In genomic region chr11:11907703-11908413, GRCm38 (mm10) we compare ENCODE assay signal across 11 mouse cellular contexts. TPM values are rescaled to one million over a fixed set of nuclear protein-coding genes. Genes with fewer than 3 reads are reported as not detected.
DNase-seq lines count a peak whose midpoint lies in the region; ATAC-seq lines count a peak whose summit lies in the region.
"Had no signal": no experiment of that assay in that cellular context is flagged by ENCODE, and none has a peak within 500 bp of the region (broad histone marks: within the 10 kb centered on the region; RNA-seq: fewer than 3 reads in every experiment).

No protein-coding gene starts in this region.

- peak overlapping the region; percentile 50; the same call in 1 of the 2 replicates for H3K27ac ChIP-seq in limb, embryonic 12.5 days
- H3K27ac ChIP-seq in limb, embryonic 10.5 days: no peak overlapping the region
- H3K27ac ChIP-seq in embryonic facial prominence, embryonic 10.5 days (replicated peaks): peak overlapping the region; percentile 26; the same call in 1 of the 2 replicates
- peak overlapping the region; percentile 24; the same call in 1 of the 2 replicates for H3K27ac ChIP-seq in heart, embryonic 13.5 days (replicated peaks)
- H3K27ac ChIP-seq in stomach, embryonic 15.5 days: peak overlapping the region; percentile 31
- H3K27ac ChIP-seq in kidney, embryonic 15.5 days: no peak overlapping the region
- H3K27ac ChIP-seq: hindbrain, embryonic 13.5 days had no signal

- 0 out of 2 replicates have a peak, but pooled peaks have one; percentile 42 for ATAC-seq in limb, embryonic 12.5 days (ENCODE audit: insufficient number of reproducible peaks, insufficient read depth, low FRiP score, low TSS enrichment, low read depth)
- ATAC-seq in heart, embryonic 13.5 days (ENCODE audit: extremely low read depth, insufficient number of reproducible peaks, low FRiP score, low TSS enrichment): no peak
- ATAC-seq in stomach, embryonic 15.5 days (ENCODE audit: insufficient read depth, low FRiP score, low read depth): no peak
- no peak for ATAC-seq in kidney, embryonic 15.5 days (replicated peaks; ENCODE audit: low FRiP score)
- ATAC-seq: forebrain, embryonic 14.5 days had no signal

- H3K4me2 ChIP-seq in limb, embryonic 12.5 days: no peak overlapping the region
- H3K4me2 ChIP-seq in heart, embryonic 13.5 days: no peak overlapping the region
- H3K4me2 ChIP-seq in stomach, embryonic 15.5 days: no peak overlapping the region
- no peak overlapping the region for H3K4me2 ChIP-seq in kidney, embryonic 15.5 days
- H3K4me2 ChIP-seq: hindbrain, embryonic 13.5 days had no signal

- 0 out of 2 replicates have a peak, but pooled peaks cover 6% of the 10 kb centered on the region for H3K4me1 ChIP-seq in limb, embryonic 12.5 days (replicated peaks)
- no peaks in the 10 kb centered on the region for H3K4me1 ChIP-seq in limb, embryonic 10.5 days
- H3K4me1 ChIP-seq in embryonic facial prominence, embryonic 10.5 days: peaks cover 8% of the 10 kb centered on the region; the same call in 1 of the 2 replicates
- peaks cover 8% of the 10 kb centered on the region; the same call in 1 of the 2 replicates for H3K4me1 ChIP-seq in heart, embryonic 13.5 days
- no peaks in the 10 kb centered on the region for H3K4me1 ChIP-seq in stomach, embryonic 15.5 days
- no peaks in the 10 kb centered on the region for H3K4me1 ChIP-seq in kidney, embryonic 15.5 days
- H3K4me1 ChIP-seq: hindbrain, embryonic 13.5 days had no signal

- DNase-seq in limb, embryonic 10.5 days (ENCODE audit: low spot score): no peak
- no peak for DNase-seq in embryonic facial prominence, embryonic 10.5 days (ENCODE audit: low spot score)
- DNase-seq in frontal cortex, postnatal 10 days (ENCODE audit: low spot score in 2 of 2): no peak
- DNase-seq: cerebellum, postnatal 10 days; kidney, postnatal 25 days had no signal

- H3K4me3 ChIP-seq in limb, embryonic 12.5 days (replicated peaks): no peak overlapping the region
- no peak overlapping the region for H3K4me3 ChIP-seq in limb, embryonic 10.5 days
- no peak overlapping the region for H3K4me3 ChIP-seq in embryonic facial prominence, embryonic 10.5 days
- H3K4me3 ChIP-seq in heart, embryonic 13.5 days: no peak overlapping the region
- no peak overlapping the region for H3K4me3 ChIP-seq in stomach, embryonic 15.5 days (replicated peaks)
- H3K4me3 ChIP-seq in kidney, embryonic 15.5 days (replicated peaks): no peak overlapping the region
- H3K4me3 ChIP-seq: hindbrain, embryonic 13.5 days had no signal

- 43% methylated on average over 7 of the region's 7 CpGs for WGBS in limb, embryonic 12.5 days
- WGBS in limb, embryonic 10.5 days: 52% methylated on average over 7 of the region's 7 CpGs
- WGBS in embryonic facial prominence, embryonic 10.5 days: 61% methylated on average over 7 of the region's 7 CpGs
- WGBS in heart, embryonic 13.5 days: 51% methylated on average over 7 of the region's 7 CpGs
- 35% methylated on average over 7 of the region's 7 CpGs for WGBS in stomach, embryonic 15.5 days
- WGBS in kidney, embryonic 15.5 days: 40% methylated on average over 7 of the region's 7 CpGs

- no peaks in the 10 kb centered on the region for H3K27me3 ChIP-seq in limb, embryonic 12.5 days
- H3K27me3 ChIP-seq in limb, embryonic 10.5 days (ENCODE audit: low read depth, poor library complexity, severe bottlenecking): no peaks in the 10 kb centered on the region
- H3K27me3 ChIP-seq in embryonic facial prominence, embryonic 10.5 days (replicated peaks; ENCODE audit: low read depth, poor library complexity, severe bottlenecking): no peaks in the 10 kb centered on the region
- H3K27me3 ChIP-seq in heart, embryonic 13.5 days (replicated peaks): no peaks in the 10 kb centered on the region
- no peaks in the 10 kb centered on the region for H3K27me3 ChIP-seq in stomach, embryonic 15.5 days (replicated peaks)
- no peaks in the 10 kb centered on the region for H3K27me3 ChIP-seq in kidney, embryonic 15.5 days
- H3K27me3 ChIP-seq: hindbrain, embryonic 13.5 days had no signal

- no peak overlapping the region for H3K9ac ChIP-seq in limb, embryonic 12.5 days (replicated peaks)
- H3K9ac ChIP-seq in heart, embryonic 13.5 days: 0 out of 2 replicates have a peak overlapping the region, but pooled peaks have one; percentile 10
- no peak overlapping the region for H3K9ac ChIP-seq in stomach, embryonic 15.5 days
- H3K9ac ChIP-seq in kidney, embryonic 15.5 days: no peak overlapping the region
- H3K9ac ChIP-seq: hindbrain, embryonic 13.5 days had no signal

- H3K36me3 ChIP-seq in limb, embryonic 12.5 days: no peaks in the 10 kb centered on the region
- no peaks in the 10 kb centered on the region for H3K36me3 ChIP-seq in limb, embryonic 10.5 days
- no peaks in the 10 kb centered on the region for H3K36me3 ChIP-seq in embryonic facial prominence, embryonic 10.5 days (replicated peaks)
- H3K36me3 ChIP-seq in heart, embryonic 13.5 days: no peaks in the 10 kb centered on the region
- H3K36me3 ChIP-seq in stomach, embryonic 15.5 days: no peaks in the 10 kb centered on the region
- H3K36me3 ChIP-seq in kidney, embryonic 15.5 days: no peaks in the 10 kb centered on the region
- H3K36me3 ChIP-seq: hindbrain, embryonic 13.5 days had no signal

- H3K9me3 ChIP-seq in limb, embryonic 12.5 days: no peaks in the 10 kb centered on the region
- H3K9me3 ChIP-seq in limb, embryonic 10.5 days (replicated peaks): no peaks in the 10 kb centered on the region
- H3K9me3 ChIP-seq in embryonic facial prominence, embryonic 10.5 days: no peaks in the 10 kb centered on the region
- 0 out of 2 replicates have a peak, but pooled peaks cover 4% of the 10 kb centered on the region for H3K9me3 ChIP-seq in heart, embryonic 13.5 days
- H3K9me3 ChIP-seq in stomach, embryonic 15.5 days: no peaks in the 10 kb centered on the region
- no peaks in the 10 kb centered on the region for H3K9me3 ChIP-seq in kidney, embryonic 15.5 days (replicated peaks)
- H3K9me3 ChIP-seq: hindbrain, embryonic 13.5 days had no signal

RNA-seq across cellular contexts. Expression of gene Ddc, which starts 9.9 kb away (rescaled TPM):
- 11.9 and 13.0 TPM in 2 replicates for polyA plus RNA-seq in limb, embryonic 12.5 days (2016; fragmentation: Nextera tagmentation; extraction: Ambion mirVana)
- 5.5 and 6.2 TPM in 2 replicates for polyA plus RNA-seq in limb, embryonic 10.5 days (2016; fragmentation: Nextera tagmentation; extraction: Ambion mirVana)
- polyA plus RNA-seq in embryonic facial prominence, embryonic 10.5 days (2016; fragmentation: Nextera tagmentation; extraction: Ambion mirVana): 6.9 and 8.8 TPM in 2 replicates
- polyA plus RNA-seq in heart, embryonic 13.5 days (2015; fragmentation: Nextera tagmentation; extraction: Ambion mirVana): 64.6 and 78.2 TPM in 2 replicates
- 48.5 and 57.0 TPM in 2 replicates for polyA plus RNA-seq in stomach, embryonic 15.5 days (2015; fragmentation: Nextera tagmentation; extraction: Ambion mirVana)
- 14.3 and 15.4 TPM in 2 replicates for polyA plus RNA-seq in kidney, embryonic 15.5 days (2015; fragmentation: Nextera tagmentation; extraction: Ambion mirVana)

Comparison
In these comparisons a context has a peak if more than half of its experiments do, and no peak if none do; other contexts are left out.
1. H3K27ac ChIP-seq: peak in limb, embryonic 12.5 days (single experiment), embryonic facial prominence, embryonic 10.5 days (single experiment), heart, embryonic 13.5 days (single experiment) and stomach, embryonic 15.5 days (single experiment); none in limb, embryonic 10.5 days (single experiment) and kidney, embryonic 15.5 days (single experiment).